Mouse (Mus musculus) midbrain, embryonic 16.5 days (tissue): ENCODE data around the gene Zmpste24. TPM values are rescaled to one million over a fixed set of nuclear protein-coding genes. Genes with fewer than 3 reads are reported as not detected.

Experiments
- ATAC-seq: fragments of 200-750 bp; cut with Nextera tagmentation; 2 replicates; pipeline ENCODE4 v1.8.0; 2017; ENCODE audit warnings: moderate TSS enrichment
- H3K27ac ChIP-seq: fragments of 300-500 bp; sonication (generic); 2 replicates; pipeline ENCODE4 v1.5.1; 2014; ENCODE audit warnings: mild to moderate bottlenecking, low read length, mixed read lengths
- H3K27me3 ChIP-seq: fragments of 300-500 bp; sonication (generic); 2 replicates; pipeline ENCODE4 v1.6.1; 2014; ENCODE audit warnings: low read depth, low read length, mixed read lengths; ENCODE audit not compliant: control insufficient read depth, insufficient read depth
- H3K36me3 ChIP-seq: fragments of 300-500 bp; sonication (generic); 2 replicates; pipeline ENCODE4 v1.6.1; 2014; ENCODE audit warnings: mild to moderate bottlenecking, low read length, moderate library complexity, mixed read lengths; ENCODE audit not compliant: control insufficient read depth, insufficient read depth
- H3K4me1 ChIP-seq: fragments of 300-500 bp; sonication (generic); 2 replicates; pipeline ENCODE4 v1.6.1; 2014; ENCODE audit warnings: mild to moderate bottlenecking, low read length, mixed read lengths; ENCODE audit not compliant: control insufficient read depth, insufficient read depth
- H3K4me2 ChIP-seq: fragments of 300-500 bp; sonication (generic); 2 replicates; pipeline ENCODE4 v1.6.1; 2014; ENCODE audit warnings: mild to moderate bottlenecking, low read length, mixed read lengths
- H3K4me3 ChIP-seq: fragments of 300-500 bp; sonication (generic); 2 replicates; pipeline ENCODE4 v1.5.1; 2014; ENCODE audit warnings: low read depth, mild to moderate bottlenecking, low read length, moderate library complexity, mixed read lengths
- H3K9ac ChIP-seq: fragments of 300-500 bp; sonication (generic); 2 replicates; pipeline ENCODE4 v1.6.1; 2014; ENCODE audit warnings: low read depth, low read length, mixed read lengths
- H3K9me3 ChIP-seq: fragments of 300-500 bp; sonication (generic); replicated peaks from 2 replicates; pipeline ENCODE4 v1.6.1; 2014; ENCODE audit warnings: mild to moderate bottlenecking, low read length, mixed read lengths; ENCODE audit not compliant: control insufficient read depth, poor library complexity, severe bottlenecking
- WGBS: fragments of 180-500 bp; shearing (Covaris S2); extraction: QIAGEN DNeasy Blood & Tissue Kit; methylation state at CpG from one replicate; pipeline ENCODE4 v1.1.7; 2014; 5-methylcytosine and 5-hydroxymethylcytosine counted together
- polyA plus RNA-seq: library from polyadenylated mRNA; unstranded; fragments of >200 nt; fragmentation: Nextera tagmentation; extraction: Ambion mirVana; gene quantifications from 2 replicates; pipeline ENCODE4 v1.2.1, GENCODE M21; 2015

The Zmpste24 gene
- polyA plus RNA-seq, 1 experiment from 2014 or later = 23.2 TPM

DNA sequence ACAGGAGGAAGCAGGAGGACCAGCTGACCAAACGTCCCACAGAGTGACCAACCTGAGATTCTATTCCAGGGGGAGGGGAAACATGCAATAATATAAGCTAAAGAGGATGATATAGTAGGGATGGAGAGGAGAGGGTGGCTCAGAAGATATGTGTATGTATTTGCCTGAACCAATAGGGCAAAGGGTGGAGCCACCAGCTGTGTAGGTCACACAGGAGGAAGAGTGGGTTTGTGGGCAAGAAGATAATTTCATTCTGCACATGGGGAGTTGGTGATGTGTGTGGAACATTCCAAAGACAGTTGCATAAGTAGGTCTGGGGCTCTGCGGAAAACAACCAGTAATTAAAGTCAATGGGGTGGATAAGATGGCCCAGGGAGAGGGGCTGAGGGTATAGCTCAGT lies 72.4 kb downstream of the Zmpste24 start:
- WGBS = 73% methylated on average over 2 of the region's 2 CpGs
- H3K27ac ChIP-seq = no peak overlapping the region
- H3K9ac ChIP-seq = no peak overlapping the region
- no peaks in the 10 kb centered on the region for H3K27me3 ChIP-seq
- no peaks in the 10 kb centered on the region for H3K9me3 ChIP-seq
- H3K4me1 ChIP-seq = no peaks in the 10 kb centered on the region
- no peak for ATAC-seq
- H3K36me3 ChIP-seq = no peaks in the 10 kb centered on the region
- no peak overlapping the region for H3K4me2 ChIP-seq
- no peak overlapping the region for H3K4me3 ChIP-seq

DNA sequence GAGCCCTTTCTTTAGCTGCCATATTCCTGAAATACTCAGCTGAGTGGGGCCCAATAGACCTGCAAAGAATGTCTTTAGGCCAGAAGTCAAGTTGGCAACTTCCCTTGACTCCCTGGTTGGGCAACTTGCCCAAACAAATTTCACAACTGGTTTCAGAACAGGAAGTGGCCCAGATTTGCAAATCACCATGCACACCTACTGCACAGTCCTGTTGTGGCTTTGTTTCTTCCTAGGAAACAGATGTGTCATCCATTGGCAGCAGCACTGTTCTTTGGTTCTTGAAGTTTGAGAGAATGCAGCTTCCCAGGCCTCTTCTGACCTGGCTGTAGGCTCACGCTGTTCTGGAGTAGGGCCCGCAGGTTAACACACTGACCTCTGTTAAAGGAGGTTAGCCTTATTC lies 74.1 kb downstream of the Zmpste24 start:
- no peaks in the 10 kb centered on the region for H3K36me3 ChIP-seq
- no peaks in the 10 kb centered on the region for H3K9me3 ChIP-seq
- no peaks in the 10 kb centered on the region for H3K27me3 ChIP-seq
- no peak overlapping the region for H3K4me2 ChIP-seq
- H3K4me3 ChIP-seq = no peak overlapping the region
- ATAC-seq = no peak
- H3K9ac ChIP-seq = no peak overlapping the region
- H3K27ac ChIP-seq = no peak overlapping the region
- 86% methylated on average over 2 of the region's 2 CpGs for WGBS
- H3K4me1 ChIP-seq = no peaks in the 10 kb centered on the region

DNA sequence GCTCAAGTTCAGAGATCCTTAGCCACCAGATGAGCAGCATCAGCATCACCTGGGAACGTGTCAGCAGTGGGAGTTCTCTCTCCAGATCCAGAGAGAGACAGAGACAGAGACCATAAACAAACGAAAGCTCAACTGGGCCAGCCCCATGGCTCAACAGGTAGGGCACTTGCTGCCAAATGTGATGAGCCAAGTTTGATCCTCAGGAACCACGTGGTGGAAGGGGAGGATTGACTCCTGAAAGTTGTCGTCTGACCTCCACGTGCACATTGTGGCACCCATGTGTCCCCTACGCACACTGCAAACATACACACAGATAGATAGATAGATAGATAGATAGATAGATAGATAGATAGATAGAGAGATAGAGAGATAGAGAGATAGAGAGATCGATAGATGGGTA lies 74.6 kb downstream of the Zmpste24 start:
- Histone ChIP-seq H3K9me3 (no peaks in the 10 kb centered on the region), H3K27me3 (no peaks in the 10 kb centered on the region), H3K36me3 (no peaks in the 10 kb centered on the region), H3K4me3 (no peak overlapping the region), H3K4me2 (no peak overlapping the region), H3K27ac (no peak overlapping the region), H3K4me1 (no peaks in the 10 kb centered on the region), H3K9ac (no peak overlapping the region)
- 85% methylated on average over 7 of the region's 7 CpGs for WGBS
- ATAC-seq = no peak

GRCm38 (mm10) chr4:121021911-121022310 lies 76.1 kb downstream of the Zmpste24 start:
- Histone ChIP-seq H3K4me2 (no peak overlapping the region), H3K4me3 (no peak overlapping the region), H3K36me3 (no peaks in the 10 kb centered on the region), H3K9ac (no peak overlapping the region), H3K9me3 (no peaks in the 10 kb centered on the region), H3K27ac (no peak overlapping the region), H3K4me1 (no peaks in the 10 kb centered on the region), H3K27me3 (no peaks in the 10 kb centered on the region)
- no peak for ATAC-seq

GRCm38 (mm10) chr4:121020040-121020790 lies 77.8 kb downstream of the Zmpste24 start:
- Histone ChIP-seq H3K36me3 (no peaks in the 10 kb centered on the region), H3K27ac (no peak overlapping the region), H3K9me3 (no peaks in the 10 kb centered on the region), H3K9ac (no peak overlapping the region), H3K4me3 (no peak overlapping the region), H3K4me1 (peaks cover 9% of the 10 kb centered on the region), H3K4me2 (no peak overlapping the region), H3K27me3 (no peaks in the 10 kb centered on the region)
- 77% methylated on average over 10 of the region's 10 CpGs for WGBS
- no peak for ATAC-seq

DNA sequence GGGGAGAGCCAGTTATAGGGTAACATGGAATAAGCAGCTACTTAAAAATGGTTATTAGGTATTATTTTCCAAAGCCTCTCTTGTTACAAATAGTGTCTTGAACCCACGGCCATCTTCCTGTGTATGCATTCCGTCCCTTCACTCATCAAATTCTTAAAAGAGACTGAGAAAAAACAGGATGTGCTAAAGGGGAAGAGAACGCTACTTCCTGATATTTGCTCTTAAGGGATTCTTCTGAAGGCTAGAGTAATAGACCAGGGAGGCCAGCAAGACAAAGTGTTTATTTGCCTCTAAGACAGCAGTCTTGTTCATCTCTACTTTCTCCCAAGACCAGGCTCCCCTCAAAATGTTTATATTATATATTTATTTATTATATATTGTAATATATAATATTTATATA lies 79.8 kb downstream of the Zmpste24 start:
- no peak overlapping the region for H3K9ac ChIP-seq
- no peak overlapping the region for H3K4me2 ChIP-seq
- H3K4me1 ChIP-seq = peaks cover 16% of the 10 kb centered on the region
- no peak overlapping the region for H3K4me3 ChIP-seq
- no peak overlapping the region for H3K27ac ChIP-seq
- H3K9me3 ChIP-seq = no peaks in the 10 kb centered on the region
- no peaks in the 10 kb centered on the region for H3K36me3 ChIP-seq
- H3K27me3 ChIP-seq = no peaks in the 10 kb centered on the region
- WGBS = 88% methylated on average over 3 of the region's 3 CpGs
- ATAC-seq = no peak

DNA sequence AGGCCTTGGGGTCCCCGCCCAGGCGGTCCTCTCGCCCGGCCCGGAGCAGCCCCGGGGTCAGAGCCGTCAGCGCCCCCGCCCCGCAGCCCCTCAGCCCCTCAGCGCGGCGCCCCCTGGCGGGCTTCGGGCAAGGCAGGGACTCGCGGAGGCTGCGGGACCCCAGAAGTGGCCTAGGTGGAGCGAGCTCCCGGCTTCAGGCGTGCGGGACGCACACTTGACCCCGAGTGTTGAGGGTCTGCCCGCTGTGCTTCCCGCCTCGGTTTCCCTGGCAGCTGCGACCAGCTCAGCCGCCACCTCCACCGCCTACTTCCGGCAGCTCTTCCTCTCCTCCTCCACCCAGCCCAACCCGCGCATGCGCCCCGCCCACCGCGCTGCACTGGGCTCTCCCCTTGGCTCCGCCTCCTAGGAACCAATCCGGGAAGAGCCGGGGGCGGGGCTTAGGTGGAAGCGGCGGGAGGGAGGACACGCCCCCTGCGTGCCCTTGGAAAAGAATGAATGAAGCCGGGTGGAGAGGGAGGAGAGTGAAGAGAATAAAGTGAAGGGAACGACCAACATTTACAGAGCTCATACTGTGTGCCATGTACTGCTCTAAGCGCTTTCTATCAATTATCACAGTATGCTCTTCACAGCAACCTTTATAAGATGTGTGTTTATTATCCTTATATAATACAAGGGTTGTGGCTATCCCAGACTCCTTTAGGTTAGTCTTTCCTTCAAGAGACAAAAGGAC lies 80.9 kb downstream of the Zmpste24 start, which contains the start of gene Smap2:
TSS of gene Smap2 (minus strand) at position 320 of the 730 bp plus-strand sequence.
- Histone ChIP-seq H3K4me2 (peak within 1 kb of the TSS; percentile 67), H3K36me3 (no peaks in the 10 kb centered on the region)

DNA sequence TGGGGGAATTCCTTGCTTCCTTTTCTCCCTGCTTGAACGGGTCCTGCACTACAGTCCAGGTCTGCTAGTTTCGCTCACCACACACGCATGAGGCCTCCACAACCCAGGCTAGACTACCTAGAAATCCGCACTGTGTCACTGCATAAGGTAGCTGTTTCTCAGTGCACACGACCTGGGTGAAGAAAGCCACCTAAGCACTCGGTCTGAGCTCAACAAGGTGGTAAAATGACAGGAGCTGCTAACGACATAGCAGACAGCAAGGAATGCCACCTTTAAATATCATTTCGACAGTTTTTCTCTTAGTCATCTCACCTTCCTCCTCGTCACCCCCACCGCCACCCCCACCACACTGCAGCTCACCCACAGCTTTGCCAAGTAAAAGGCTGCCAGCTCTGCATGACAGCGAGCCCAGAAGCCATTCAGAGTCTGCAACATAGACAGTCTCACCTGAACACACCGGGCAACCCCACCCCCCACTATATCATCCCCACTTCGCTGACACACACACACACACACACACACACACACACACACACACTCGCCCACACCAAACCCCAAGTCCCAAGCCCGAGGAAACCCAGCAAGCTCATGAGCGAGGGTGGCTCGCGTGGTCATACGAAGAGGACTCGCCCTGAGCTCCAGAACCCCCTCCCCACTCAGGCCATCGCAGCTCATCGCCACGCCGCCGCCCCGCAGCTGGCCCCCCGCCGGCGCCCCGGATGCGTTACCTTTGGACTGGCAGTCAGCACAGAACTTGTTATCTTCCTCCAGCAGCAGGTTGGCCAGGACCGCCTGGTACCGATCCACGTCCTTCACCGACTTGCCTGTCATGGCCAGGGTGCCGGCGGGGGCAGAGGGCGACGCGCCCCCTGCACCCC lies 81.8 kb downstream of the Zmpste24 start:
- Histone ChIP-seq H3K36me3 (no peaks in the 10 kb centered on the region), H3K9me3 (no peaks in the 10 kb centered on the region), H3K4me3 (peak overlapping the region; percentile 97), H3K27ac (peak overlapping the region; percentile 79), H3K27me3 (no peaks in the 10 kb centered on the region), H3K4me1 (peaks cover 16% of the 10 kb centered on the region), H3K9ac (peak overlapping the region; percentile 92), H3K4me2 (peak overlapping the region; percentile 67)
- 5% methylated on average over 38 of the region's 40 CpGs for WGBS
- ATAC-seq = peak; percentile 47

More for the DNA sequence above, 80.9 kb downstream of the Zmpste24 start, which contains the start of gene Smap2:
- Histone ChIP-seq H3K27me3 (no peaks in the 10 kb centered on the region), H3K9me3 (no peaks in the 10 kb centered on the region), H3K4me3 (peak within 1 kb of the TSS; percentile 97), H3K4me1 (peaks cover 16% of the 10 kb centered on the region), H3K27ac (peak within 1 kb of the TSS; percentile 79), H3K9ac (peak within 1 kb of the TSS; percentile 92)
- peak; percentile 96 for ATAC-seq
- under 1% methylated on average over 28 of the region's 48 CpGs for WGBS
